Mouse (Mus musculus) regulatory T cell (primary cell): Measurements from ENCODE around the gene Slc25a31.

Source experiments
- in situ Hi-C: fragments of 300-600 bp; cut with MboI, MseI; formaldehyde crosslinking; loops from one replicate; pipeline ENCODE4 v1.15.1; 2025; ENCODE audit warnings: high pct_unique_total_duplicates

The Slc25a31 gene

DNA sequence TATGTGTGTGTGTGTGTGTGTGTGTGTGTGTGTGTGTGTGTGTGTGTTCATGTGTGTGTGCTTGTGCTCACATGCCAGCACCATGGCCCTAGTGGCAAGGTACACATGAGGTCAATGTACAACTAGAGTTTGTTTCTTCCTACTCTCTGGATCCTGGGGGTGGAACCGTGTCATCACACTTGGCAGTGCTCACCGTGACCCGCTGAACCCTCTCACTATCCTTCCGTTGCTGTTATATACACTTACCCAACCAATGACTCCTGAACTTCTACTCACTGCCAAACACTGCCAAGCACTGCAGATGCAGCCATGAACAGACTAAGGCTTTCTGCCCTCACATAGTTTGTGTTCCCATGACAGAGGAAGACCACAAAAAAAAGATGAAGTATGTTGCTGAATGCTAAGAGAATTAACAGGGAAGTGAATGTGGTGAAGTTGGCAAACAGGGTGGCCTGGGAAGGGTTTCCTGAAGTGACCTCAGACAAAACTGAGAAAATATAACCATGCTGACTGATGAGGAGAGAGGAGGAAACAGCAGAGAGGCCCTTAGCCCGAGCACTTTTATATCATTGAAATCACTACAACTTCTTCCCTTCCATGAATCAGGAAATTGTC is 3.7 kb upstream of the Slc25a31 start:
- in situ Hi-C loops: no loop called here

DNA sequence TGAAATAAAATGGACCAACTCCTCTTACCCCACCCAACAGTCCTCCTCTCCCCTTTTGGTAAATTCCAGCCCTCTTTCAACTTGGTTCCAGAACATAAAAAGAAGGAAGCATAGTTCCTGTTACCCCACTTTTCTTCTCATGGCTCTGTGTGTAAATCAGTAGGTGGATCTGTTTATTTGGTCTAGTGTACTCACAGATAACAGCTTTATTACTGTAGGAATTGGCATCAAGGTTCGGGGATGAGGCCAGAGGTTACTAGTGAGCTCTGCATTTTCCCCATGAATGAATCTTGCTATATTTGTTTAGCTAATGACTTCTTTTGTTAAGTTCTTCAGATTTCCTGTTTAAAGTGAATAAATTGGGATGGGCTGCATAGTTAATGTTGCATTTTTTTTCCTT is 7.4 kb downstream of the Slc25a31 start:
- in situ Hi-C loops: no loop called here

DNA sequence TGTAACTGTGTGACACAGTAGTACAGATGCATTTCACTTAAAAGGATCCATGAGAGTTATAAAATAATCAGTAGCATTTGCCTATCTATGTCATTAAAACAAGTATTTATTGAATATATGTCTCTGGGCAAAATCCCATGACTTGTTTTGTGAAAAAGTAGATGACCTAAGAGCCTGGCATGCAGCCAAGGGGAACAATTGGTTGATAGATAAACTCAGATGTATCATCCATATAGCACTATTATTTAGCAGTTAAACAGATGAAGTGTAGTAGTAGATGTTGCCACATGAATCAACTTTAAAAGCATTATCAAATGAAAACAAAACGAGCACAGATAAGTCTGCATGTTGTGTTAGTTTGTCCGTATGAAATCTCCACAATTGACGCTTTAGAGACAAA is 10.4 kb downstream of the Slc25a31 start:
- in situ Hi-C loops: no loop called here

DNA sequence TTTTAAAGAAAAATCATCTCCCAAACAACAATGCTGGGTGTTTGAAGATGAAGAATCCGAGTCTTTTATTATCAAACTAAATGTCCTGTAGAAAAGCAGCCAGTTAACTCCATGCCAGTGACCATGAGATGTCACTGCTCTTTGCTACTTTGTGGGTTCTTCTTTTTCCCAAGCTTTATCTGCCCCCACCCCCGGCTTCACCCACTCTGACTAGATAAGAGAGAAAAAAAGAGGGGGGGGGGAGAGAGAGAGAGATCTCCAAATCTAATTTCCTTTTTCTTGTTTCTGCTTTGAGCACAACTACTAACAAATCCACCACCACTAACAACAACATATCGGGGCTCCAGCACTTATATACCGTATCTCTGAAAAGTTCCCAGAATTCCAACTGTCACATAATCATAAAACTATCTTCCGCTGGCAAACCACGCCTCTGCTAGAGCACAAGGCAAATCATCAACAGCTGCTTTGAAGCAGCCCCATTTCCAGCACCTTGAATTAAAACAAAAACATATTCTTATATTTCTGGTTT is 29.8 kb downstream of the Slc25a31 start:
- in situ Hi-C loops: no loop called here

DNA sequence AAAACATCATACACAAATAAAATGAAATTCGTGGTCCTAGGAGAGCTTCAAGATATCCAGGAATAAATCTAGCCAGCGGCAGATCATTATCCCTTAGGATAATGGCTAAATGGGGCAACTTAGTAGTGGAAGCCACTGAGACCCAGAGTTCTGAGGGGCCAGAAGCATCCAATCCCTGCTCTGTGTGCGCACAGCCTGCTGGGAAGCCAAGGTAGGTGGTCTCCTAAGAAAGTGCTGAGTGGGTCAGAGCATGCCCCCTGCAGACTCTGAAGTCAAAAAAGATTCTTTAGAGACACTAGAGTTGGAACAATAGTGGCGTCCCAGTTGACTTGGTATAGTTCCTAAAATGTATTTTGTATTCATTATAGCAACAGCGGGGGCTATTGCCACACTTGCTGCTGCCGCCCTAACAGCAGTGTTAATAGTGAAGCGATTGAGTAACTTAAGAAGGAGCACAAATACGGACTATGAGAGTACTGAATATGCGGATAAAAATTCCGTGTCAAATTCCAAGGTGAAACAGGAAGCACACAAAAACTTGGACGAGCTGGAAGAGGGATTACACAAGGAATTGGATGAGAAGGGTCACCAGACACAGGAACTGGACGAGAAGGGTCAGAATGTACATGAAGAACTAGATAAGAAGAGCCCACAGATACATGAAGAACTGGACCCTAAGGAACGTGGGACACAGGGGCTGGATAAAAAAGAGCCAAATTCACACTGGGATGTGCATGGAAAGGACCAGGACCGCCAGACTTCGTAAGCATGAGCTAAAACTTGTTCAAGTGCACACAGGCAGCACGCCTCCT is 35.6 kb downstream of the Slc25a31 start, which contains the start of gene Hspa4l:
Gene Hspa4l (plus strand): TSS at position 472 of the 812 bp plus-strand sequence.
- in situ Hi-C loops: loop anchor here (5.0 kb wide), 1 partner anchor 217 kb away; no protein-coding TSS in a partner anchor

DNA sequence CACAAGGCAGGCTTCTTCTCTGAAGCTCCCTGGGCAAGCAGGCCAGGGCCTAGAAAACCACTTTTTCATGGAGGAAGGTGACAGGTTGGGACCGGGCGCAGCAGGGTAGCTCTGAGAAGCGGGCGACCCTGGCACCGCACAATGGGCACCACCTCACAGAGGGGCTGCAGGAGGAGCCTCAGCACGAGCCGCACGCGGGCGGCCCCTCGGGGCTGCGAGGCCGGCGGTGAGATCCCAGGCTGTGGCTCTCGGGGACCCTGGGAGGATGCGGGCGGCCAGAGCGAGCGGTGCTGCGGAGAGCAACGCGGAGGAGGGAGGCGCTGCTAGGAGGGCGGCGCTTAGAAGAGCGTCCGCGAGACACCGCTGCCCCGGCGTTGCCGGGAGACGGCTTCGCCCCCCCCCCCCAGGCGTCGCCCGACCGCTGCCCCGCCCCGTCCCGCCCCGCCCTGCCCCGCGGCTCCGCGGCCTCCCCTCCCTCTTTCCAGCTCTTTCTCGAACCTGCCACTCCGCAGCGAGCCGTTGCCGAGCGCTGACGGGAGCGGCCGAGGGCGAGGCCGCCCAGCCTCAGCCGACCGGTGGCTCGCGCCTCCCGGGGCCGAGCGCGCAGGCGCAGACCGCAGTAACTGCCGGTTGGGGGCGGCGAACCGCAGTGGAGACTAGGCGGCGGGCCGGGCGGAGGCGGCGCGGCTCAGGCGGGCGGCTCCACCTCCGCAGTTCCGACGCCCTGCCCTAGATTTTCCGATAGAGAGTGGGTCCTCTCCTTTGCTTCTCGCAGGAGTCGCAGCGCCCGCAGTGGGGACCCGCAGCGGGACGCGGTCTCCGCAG is 36.4 kb downstream of the Slc25a31 start:
- in situ Hi-C loops: loop anchor here (5.0 kb wide), 1 partner anchor 218 kb away; no protein-coding TSS in a partner anchor

DNA sequence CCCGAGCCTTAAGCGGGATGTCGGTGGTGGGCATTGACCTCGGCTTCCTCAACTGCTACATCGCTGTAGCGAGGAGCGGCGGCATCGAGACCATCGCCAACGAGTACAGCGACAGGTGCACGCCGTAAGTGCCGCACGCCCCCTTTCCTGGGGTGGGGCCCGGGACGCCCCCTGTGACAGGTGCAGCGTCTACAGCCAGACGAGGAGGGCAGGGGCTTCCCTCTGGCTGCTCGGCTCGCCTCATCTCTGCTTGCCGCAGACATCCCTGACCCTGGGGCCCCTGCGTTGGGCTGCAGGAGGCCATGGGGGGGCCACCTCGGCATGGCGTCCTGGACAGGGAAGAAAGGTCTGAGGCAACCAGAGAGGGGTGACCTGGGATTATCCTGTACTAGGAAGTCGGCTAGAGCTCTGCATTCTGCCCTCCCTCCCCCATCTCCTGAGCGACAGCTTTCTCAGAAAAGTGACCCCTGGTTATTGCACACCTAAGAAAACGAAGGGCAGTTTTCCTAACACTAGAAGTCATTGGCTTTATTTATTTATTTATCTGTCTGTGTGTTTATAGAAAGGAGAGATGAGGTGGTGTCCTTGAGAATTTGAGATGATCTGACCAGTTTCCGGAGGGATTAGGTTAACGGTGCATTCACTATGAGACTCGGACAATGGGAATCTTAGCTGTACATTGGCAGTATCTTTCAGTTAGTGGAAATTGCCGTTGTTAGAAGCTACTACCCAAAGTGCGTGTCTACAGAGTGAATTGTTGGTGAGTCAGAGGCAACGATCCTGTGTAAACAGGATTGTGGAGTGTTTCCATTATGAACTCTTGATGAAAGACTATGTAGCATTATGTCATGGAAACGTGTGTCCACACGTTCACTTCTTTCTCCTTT is 37.2 kb downstream of the Slc25a31 start:
- in situ Hi-C loops: no loop called here

DNA sequence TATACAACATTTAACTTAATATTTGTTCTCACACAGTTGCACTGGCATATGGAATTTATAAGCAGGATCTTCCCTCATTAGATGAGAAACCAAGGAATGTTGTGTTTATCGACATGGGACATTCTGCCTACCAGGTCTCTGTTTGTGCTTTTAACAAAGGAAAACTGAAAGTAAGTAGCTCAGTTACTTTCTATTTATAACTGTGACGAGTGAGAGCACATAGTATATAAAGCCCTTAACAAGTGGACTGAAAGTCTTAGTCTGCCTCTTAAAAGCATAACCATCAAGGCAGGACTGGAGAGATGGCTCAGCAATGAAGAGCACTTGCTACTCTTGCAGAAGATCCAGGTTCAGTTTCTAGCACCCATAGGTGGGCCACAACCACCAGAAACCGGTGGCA is 52.1 kb downstream of the Slc25a31 start:
- in situ Hi-C loops: no loop called here

DNA sequence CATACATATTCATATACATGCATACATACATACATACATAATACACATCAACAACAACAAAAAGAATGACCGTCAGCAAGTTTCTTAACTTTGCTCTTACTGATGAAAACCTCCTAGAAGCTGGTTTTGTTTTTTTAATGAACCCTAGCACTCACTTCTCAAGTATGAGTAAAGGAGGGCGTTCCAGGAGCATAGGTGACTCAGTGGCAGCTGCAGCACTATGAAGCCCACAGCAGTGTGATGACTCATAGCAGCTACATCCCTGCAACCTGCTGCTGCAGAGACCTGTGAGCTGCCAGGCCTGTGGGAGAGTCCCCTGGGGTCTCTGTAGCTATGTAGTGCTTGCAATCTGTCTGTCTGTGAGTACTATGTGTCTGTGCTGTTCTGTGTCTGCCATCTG is 52.7 kb downstream of the Slc25a31 start:
- in situ Hi-C loops: no loop called here
